Mouse (Mus musculus): ENCODE data around the gene Akap4. TPM values are rescaled to one million over a fixed set of nuclear protein-coding genes. Genes with fewer than 3 reads are reported as not detected.

Akap4 gene
- polyA plus RNA-seq, 1 experiment = 541 TPM

DNA sequence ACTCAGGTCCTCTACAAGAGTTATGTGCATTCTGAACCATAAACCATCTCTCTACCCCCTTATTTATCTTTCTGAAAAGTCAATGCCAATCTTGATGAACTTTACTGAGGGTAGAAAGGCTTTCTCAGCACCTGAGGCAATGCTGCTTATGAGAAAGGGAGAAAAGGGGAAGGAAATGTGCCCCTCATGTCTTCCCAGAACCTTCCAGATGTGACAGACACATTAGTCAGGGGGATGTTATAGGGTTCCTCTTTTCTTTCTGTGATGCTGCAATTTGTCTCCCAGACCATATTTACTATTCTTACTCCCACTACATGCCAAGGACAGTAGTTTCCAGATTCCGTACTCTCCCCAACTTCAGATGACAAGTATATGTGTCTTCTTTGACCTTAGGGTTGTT is 18.6 kb downstream of the Akap4 start:
- H3K27me3 ChIP-seq (ENCODE audit: control insufficient read depth, insufficient read depth, low read length) = no peaks in the 10 kb centered on the region
- H3K4me3 ChIP-seq (ENCODE audit: control insufficient read depth, low read depth, low read length) = no peak overlapping the region
- TF ChIP-seq POLR2A (IDR thresholded peaks at IDR 0.05; ENCODE audit: control insufficient read depth, low read depth, low read length) (no peak), CTCF (IDR thresholded peaks at IDR 0.05; ENCODE audit: control insufficient read depth, insufficient read depth, insufficient replicate concordance, low read depth, low read length) (no peak)
- no peaks in the 10 kb centered on the region for H3K4me1 ChIP-seq (ENCODE audit: control insufficient read depth, insufficient read depth, low read length)
- no peaks in the 10 kb centered on the region for H3K36me3 ChIP-seq (ENCODE audit: control insufficient read depth, insufficient read depth, low read length)
- H3K27ac ChIP-seq (ENCODE audit: control insufficient read depth, insufficient read depth, low read depth, low read length) = peak overlapping the region; percentile 36; the same call in 1 of the 2 replicates

DNA sequence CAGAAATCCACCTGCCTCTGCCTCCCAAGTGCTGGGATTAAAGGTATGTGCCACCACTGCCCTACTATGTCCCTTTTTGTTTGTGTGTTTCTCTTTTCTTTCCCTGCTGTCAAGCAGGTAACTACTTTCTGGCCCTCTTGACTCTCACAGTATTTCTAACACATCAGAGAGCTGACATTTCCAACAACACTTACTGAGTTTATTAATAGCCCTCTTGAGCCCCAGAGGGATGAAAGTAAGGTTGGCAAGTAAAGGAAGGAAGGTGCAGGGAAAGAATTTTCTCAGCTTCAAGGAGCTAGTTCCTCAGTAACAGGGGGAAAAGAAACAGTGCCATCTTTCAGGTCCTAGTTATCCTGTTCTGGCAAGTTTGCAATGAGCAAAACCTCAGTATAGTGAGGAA is 23.0 kb downstream of the Akap4 start:
- TF ChIP-seq POLR2A (IDR thresholded peaks at IDR 0.05; ENCODE audit: control insufficient read depth, low read depth, low read length) = no peak
- no peak for TF ChIP-seq CTCF (IDR thresholded peaks at IDR 0.05; ENCODE audit: control insufficient read depth, insufficient read depth, insufficient replicate concordance, low read depth, low read length)
- Histone ChIP-seq H3K4me1 (ENCODE audit: control insufficient read depth, insufficient read depth, low read length) (no peaks in the 10 kb centered on the region), H3K4me3 (ENCODE audit: control insufficient read depth, low read depth, low read length) (no peak overlapping the region), H3K27me3 (ENCODE audit: control insufficient read depth, insufficient read depth, low read length) (no peaks in the 10 kb centered on the region), H3K27ac (ENCODE audit: control insufficient read depth, insufficient read depth, low read depth, low read length) (peak overlapping the region; percentile 49), H3K36me3 (ENCODE audit: control insufficient read depth, insufficient read depth, low read length) (no peaks in the 10 kb centered on the region)

DNA sequence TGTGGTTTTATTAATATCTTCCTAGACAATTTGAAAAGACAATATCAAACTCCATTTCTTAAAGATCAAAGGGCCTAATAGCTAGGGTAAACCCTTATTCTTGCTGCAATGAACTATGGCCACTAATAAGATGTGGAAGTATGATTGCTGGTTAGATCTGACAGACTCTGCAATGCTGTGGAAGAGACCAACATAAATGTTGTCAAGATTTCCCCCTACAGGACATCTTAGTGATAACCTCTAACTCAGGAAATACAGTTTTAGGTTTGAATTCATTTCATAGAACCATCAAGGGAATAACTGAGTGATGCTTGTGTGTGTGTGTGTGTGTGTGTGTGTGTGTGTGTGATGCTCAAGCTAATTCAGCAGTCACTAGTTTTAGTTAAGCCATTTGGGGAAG is 35.0 kb downstream of the Akap4 start:
- H3K4me3 ChIP-seq (ENCODE audit: control insufficient read depth, low read depth, low read length) = no peak overlapping the region
- H3K27ac ChIP-seq (ENCODE audit: control insufficient read depth, insufficient read depth, low read depth, low read length) = no peak overlapping the region

DNA sequence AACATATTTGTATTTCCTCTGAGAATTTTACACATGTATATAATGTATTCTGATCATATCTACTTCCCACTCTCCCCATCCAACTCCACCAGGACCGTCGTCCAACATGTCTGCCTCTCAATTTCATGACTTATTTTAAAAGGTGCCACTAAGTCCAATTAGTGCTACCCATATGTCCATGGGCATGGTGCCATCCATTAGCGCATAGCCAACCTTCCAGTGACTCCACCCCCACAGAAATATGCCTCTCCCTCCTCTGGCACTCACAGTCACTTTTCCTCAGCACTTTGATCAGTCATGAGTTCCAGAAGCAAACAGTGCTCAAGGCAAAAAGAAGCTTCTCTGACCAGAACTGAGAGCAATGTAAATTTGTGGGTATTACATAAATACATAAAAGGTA is 47.6 kb downstream of the Akap4 start:
- TF ChIP-seq POLR2A (IDR thresholded peaks at IDR 0.05; ENCODE audit: control insufficient read depth, low read depth, low read length) (no peak), CTCF (IDR thresholded peaks at IDR 0.05; ENCODE audit: control insufficient read depth, insufficient read depth, insufficient replicate concordance, low read depth, low read length) (no peak)
- Histone ChIP-seq H3K27ac (ENCODE audit: control insufficient read depth, insufficient read depth, low read depth, low read length) (no peak overlapping the region), H3K4me1 (ENCODE audit: control insufficient read depth, insufficient read depth, low read length) (no peaks in the 10 kb centered on the region)

More for the DNA sequence above, 35.0 kb downstream of the Akap4 start:
- no peaks in the 10 kb centered on the region for H3K27me3 ChIP-seq (ENCODE audit: control insufficient read depth, insufficient read depth, low read length)
- TF ChIP-seq CTCF (IDR thresholded peaks at IDR 0.05; ENCODE audit: control insufficient read depth, insufficient read depth, insufficient replicate concordance, low read depth, low read length) (no peak), POLR2A (IDR thresholded peaks at IDR 0.05; ENCODE audit: control insufficient read depth, low read depth, low read length) (no peak)
- no peaks in the 10 kb centered on the region for H3K36me3 ChIP-seq (ENCODE audit: control insufficient read depth, insufficient read depth, low read length)
- no peaks in the 10 kb centered on the region for H3K4me1 ChIP-seq (ENCODE audit: control insufficient read depth, insufficient read depth, low read length)

DNA sequence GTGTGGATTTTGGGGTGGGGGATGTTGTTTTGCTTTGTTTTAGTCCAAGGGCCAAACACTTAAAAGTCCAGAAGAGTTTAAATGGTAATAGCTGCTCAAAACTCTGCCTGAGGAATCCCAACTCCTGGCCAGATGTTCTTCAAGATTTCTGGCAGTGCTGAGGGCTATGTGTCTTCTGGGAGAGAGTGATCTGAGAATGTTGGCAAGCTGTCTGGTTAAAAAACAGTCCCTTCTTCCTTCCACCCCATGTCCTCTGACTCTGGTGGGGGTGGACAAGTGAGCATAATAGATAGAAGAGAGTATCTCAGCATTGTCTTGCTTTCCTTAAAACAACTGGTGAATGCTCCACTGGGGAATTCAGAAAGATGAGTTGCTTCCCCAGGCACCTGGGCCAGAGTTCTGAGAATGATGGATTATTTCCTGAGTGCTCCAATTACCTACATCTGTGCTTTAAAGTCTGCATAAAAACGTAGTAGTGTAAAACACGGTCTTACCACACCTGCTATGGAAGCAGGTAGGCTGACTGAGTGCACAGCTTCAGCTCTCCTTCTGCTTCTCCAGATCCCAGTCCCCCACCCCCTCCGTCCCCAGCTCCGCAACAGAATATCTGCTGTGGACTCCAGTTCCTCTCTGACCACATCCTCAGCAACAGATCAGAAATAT is 54.4 kb downstream of the Akap4 start:
- Histone ChIP-seq H3K36me3 (ENCODE audit: control insufficient read depth, insufficient read depth, low read length) (no peaks in the 10 kb centered on the region), H3K27ac (ENCODE audit: control insufficient read depth, insufficient read depth, low read depth, low read length) (no peak overlapping the region), H3K4me1 (ENCODE audit: control insufficient read depth, insufficient read depth, low read length) (no peaks in the 10 kb centered on the region), H3K27me3 (ENCODE audit: control insufficient read depth, insufficient read depth, low read length) (no peaks in the 10 kb centered on the region), H3K4me3 (ENCODE audit: control insufficient read depth, low read depth, low read length) (no peak overlapping the region)
- TF ChIP-seq POLR2A (IDR thresholded peaks at IDR 0.05; ENCODE audit: control insufficient read depth, low read depth, low read length) (no peak), CTCF (IDR thresholded peaks at IDR 0.05; ENCODE audit: control insufficient read depth, insufficient read depth, insufficient replicate concordance, low read depth, low read length) (no peak)

More for the DNA sequence above, 47.6 kb downstream of the Akap4 start:
- Histone ChIP-seq H3K27me3 (ENCODE audit: control insufficient read depth, insufficient read depth, low read length) (no peaks in the 10 kb centered on the region), H3K4me3 (ENCODE audit: control insufficient read depth, low read depth, low read length) (no peak overlapping the region), H3K36me3 (ENCODE audit: control insufficient read depth, insufficient read depth, low read length) (no peaks in the 10 kb centered on the region)

Other genes starting within 250 kb of the Akap4 start
- 0.53 and 0.78 TPM in 2 replicates for gene Ccnb3, start 25.9 kb upstream of the Akap4 start, polyA plus RNA-seq (2012; rRNA removed)

Measured in testis, adult 2 months (tissue).